Mouse (Mus musculus) liver, embryonic 14.5 days (tissue): ENCODE data around the gene Slc45a3. TPM values are rescaled to one million over a fixed set of nuclear protein-coding genes. Genes with fewer than 3 reads are reported as not detected.
A peak's percentile ranks its signal among the peaks of the same experiment; 100 is the strongest.

Source experiments
- ATAC-seq: fragments of 200-750 bp; cut with Nextera tagmentation; 2 replicates; pipeline ENCODE4 v1.8.0; 2017; ENCODE audit warnings: moderate number of reproducible peaks, mild to moderate bottlenecking, moderate library complexity; ENCODE audit not compliant: insufficient read depth
- DNase-seq, 3 experiments: peaks; one replicate each; pipeline ENCODE4 v3.0.0-alpha.2; 2012 to 2013; ENCODE audit warnings: low read depth in 3 of 3, low spot score in 3 of 3
- H3K27ac ChIP-seq: fragments of 300-500 bp; sonication (generic); 2 replicates; pipeline ENCODE4 v1.5.1; 2014; ENCODE audit warnings: moderate library complexity, mild to moderate bottlenecking, control low read depth, inconsistent platforms
- H3K27me3 ChIP-seq: fragments of 300-500 bp; sonication (generic); 2 replicates; pipeline ENCODE4 v1.6.1; 2014; ENCODE audit warnings: mild to moderate bottlenecking, low read length, moderate library complexity; ENCODE audit not compliant: control insufficient read depth, insufficient read depth
- H3K36me3 ChIP-seq: fragments of 300-500 bp; sonication (generic); replicated peaks from 2 replicates; pipeline ENCODE4 v1.6.1; 2014; ENCODE audit warnings: low read depth; ENCODE audit not compliant: control insufficient read depth, insufficient read depth
- H3K4me1 ChIP-seq, 2 experiments: fragments of 200-500 bp in 1 of 2; fragments of 300-500 bp in 1 of 2; sonication (generic) in 1 of 2; replicated peaks; 2 replicates each; pipeline ENCODE4 v1.6.1; 2012 to 2014; ENCODE audit warnings: antibody characterized with exemption in 1 of 2, inconsistent platforms in 1 of 2, low read length in 1 of 2; ENCODE audit not compliant: control insufficient read depth in 2 of 2, insufficient read depth in 2 of 2
- H3K4me2 ChIP-seq: fragments of 300-500 bp; sonication (generic); 2 replicates; pipeline ENCODE4 v1.6.1; 2014; ENCODE audit warnings: low read depth, mild to moderate bottlenecking, control low read depth, moderate library complexity
- H3K4me3 ChIP-seq, 2 experiments: fragments of 200-500 bp in 1 of 2; fragments of 300-500 bp in 1 of 2; sonication (generic) in 1 of 2; 2 replicates each; pipeline ENCODE4 v1.5.1; 2012 to 2014; ENCODE audit warnings: low read depth in 2 of 2, low read length in 2 of 2, mild to moderate bottlenecking in 2 of 2, control low read depth in 1 of 2, inconsistent platforms in 1 of 2, moderate library complexity in 1 of 2; ENCODE audit not compliant: insufficient read depth in 1 of 2
- H3K9ac ChIP-seq: fragments of 300-500 bp; sonication (generic); replicated peaks from 2 replicates; pipeline ENCODE4 v1.6.1; 2014; ENCODE audit warnings: mild to moderate bottlenecking, control low read depth, moderate library complexity
- H3K9me3 ChIP-seq: fragments of 300-500 bp; sonication (generic); 2 replicates; pipeline ENCODE4 v1.6.1; 2016; ENCODE audit warnings: low read length, mixed read lengths; ENCODE audit not compliant: control insufficient read depth
- CTCF ChIP-seq: IDR thresholded peaks from 2 replicates; pipeline ENCODE4 v1.5.1; 2016; ENCODE audit warnings: antibody characterized with exemption, low read depth, control low read depth
- EP300 ChIP-seq: IDR thresholded peaks from 2 replicates; pipeline ENCODE4 v1.6.1; 2016; ENCODE audit warnings: antibody characterized with exemption, low read depth
- WGBS: fragments of 180-500 bp; shearing (Covaris S2); extraction: QIAGEN DNeasy Blood & Tissue Kit; methylation state at CpG from one replicate; pipeline ENCODE4 v1.1.7; 2014; ENCODE audit not compliant: insufficient replicate concordance; 5-methylcytosine and 5-hydroxymethylcytosine counted together
- polyA plus RNA-seq, 2 experiments: library from polyadenylated mRNA; depleted of rRNA in 1 of 2; stranded (reverse) in 1 of 2; unstranded in 1 of 2; fragments of >200 nt; fragmentation: Nextera tagmentation in 1 of 2; extraction: Ambion mirVana in 1 of 2; gene quantifications; 2 replicates each; pipeline versions ENCODE4 v1.2.1 to v1.2.3; 2012 to 2014

The Slc45a3 gene
- polyA plus RNA-seq, 2 experiments = 1.8 to 1.9 TPM

DNA sequence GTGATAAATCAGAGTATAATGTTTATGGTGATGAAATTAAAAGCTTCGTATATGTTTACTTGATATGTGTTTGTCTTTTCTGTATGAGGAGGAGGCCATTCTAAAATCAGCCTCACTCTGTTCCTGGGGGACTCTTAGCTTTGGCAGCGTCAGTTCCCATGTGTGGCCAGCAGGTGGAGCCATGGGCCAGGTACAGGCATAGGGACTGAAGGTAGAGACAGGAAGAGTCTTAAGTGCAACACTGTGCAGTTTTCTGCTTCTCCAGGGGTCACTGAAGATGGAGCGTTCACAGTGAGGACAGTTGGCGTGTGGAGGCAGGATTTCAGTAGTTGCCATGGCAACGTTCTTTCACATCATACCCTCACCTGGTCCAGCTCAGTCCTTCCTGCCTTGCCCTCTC lies 20.1 kb downstream of the Slc45a3 start:
- 4% methylated on average over 5 of the region's 5 CpGs for WGBS
- DNase-seq (peak; percentile 30 to 54 (median 45)), ATAC-seq (no peak)
- H3K27ac ChIP-seq = no peak overlapping the region
- TF ChIP-seq EP300 (no peak), CTCF (peak; percentile 98)
- no peaks in the 10 kb centered on the region for H3K27me3 ChIP-seq
- no peak overlapping the region for H3K4me2 ChIP-seq
- H3K36me3 ChIP-seq = no peaks in the 10 kb centered on the region
- no peak overlapping the region for H3K4me3 ChIP-seq
- no peaks in the 10 kb centered on the region for H3K4me1 ChIP-seq
- no peaks in the 10 kb centered on the region for H3K9me3 ChIP-seq
- no peak overlapping the region for H3K9ac ChIP-seq

DNA sequence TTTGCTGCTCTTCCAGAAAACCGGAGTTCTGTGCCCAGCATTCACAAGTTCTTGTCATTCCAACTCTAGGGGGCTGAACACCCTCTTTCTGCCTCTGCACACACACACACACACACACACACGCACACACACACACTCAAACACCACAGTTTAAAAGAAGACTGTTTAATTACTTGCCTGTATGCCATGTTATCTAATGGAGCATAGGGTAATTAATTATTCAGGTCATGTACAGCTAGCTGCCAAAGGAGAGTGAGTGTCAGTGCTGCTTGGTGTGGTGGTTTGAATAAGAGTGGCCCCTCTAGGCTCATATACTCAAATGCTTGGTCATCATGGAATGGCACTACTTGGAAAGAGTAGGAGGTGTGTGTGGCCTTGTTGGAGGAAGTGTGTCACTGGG lies 21.0 kb downstream of the Slc45a3 start:
- 60% methylated on average over 2 of the region's 2 CpGs for WGBS
- no peak for ATAC-seq

DNA sequence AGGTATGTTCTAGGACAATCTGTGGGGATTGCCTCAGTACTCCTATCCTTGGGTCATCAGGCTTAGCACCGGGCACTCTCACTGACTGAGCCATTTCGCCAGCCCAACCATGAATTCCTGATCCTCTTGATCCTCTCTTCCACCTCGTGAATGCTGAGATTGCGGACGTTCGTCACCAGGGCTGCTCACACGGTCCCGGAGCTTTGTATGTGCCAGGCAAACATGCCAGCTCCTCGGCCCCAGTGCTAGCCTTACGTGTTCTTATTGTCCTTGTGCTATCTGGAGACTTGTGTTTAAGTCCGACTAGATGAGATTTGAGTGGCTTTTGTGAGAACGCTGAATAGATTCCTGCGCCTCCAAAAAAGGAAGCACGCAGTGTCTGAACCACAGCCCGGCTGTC lies 24.7 kb downstream of the Slc45a3 start:
- 62% methylated on average over 15 of the region's 15 CpGs for WGBS
- H3K9ac ChIP-seq = no peak overlapping the region
- TF ChIP-seq EP300 (no peak), CTCF (no peak)
- H3K9me3 ChIP-seq = no peaks in the 10 kb centered on the region
- H3K36me3 ChIP-seq = no peaks in the 10 kb centered on the region
- ATAC-seq (no peak), DNase-seq (no peak)
- no peak overlapping the region for H3K4me2 ChIP-seq
- no peak overlapping the region for H3K4me3 ChIP-seq
- no peak overlapping the region for H3K27ac ChIP-seq
- H3K27me3 ChIP-seq = no peaks in the 10 kb centered on the region
- no peaks in the 10 kb centered on the region; a peak in 1 of 4 replicates for H3K4me1 ChIP-seq

More for the DNA sequence above, 21.0 kb downstream of the Slc45a3 start:
- DNase-seq = no peak
- Histone ChIP-seq H3K4me2 (no peak overlapping the region), H3K9me3 (no peaks in the 10 kb centered on the region), H3K27me3 (no peaks in the 10 kb centered on the region), H3K36me3 (no peaks in the 10 kb centered on the region), H3K27ac (no peak overlapping the region), H3K4me1 (no peaks in the 10 kb centered on the region), H3K4me3 (no peak overlapping the region), H3K9ac (no peak overlapping the region)
- TF ChIP-seq EP300 (no peak), CTCF (no peak)

DNA sequence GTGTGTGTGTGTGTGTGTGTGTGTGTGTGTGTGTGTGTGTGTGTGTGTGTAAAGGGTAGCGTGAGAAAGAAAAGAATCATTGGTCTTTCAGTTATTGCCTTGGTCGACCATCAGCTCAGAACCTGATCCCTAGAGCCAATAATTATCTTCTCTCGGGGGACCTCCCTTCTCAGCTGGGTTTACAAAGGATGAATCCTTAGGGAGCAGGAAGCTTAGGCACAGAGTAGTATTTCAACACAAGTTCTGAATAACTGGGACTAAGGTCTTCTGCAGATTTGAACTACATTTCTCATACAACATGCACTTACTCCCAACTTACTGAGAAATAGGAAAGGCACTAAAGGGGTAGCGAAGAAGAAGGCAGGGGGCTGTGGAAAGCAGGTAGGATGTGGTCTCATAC lies 26.7 kb downstream of the Slc45a3 start:
- Histone ChIP-seq H3K36me3 (no peaks in the 10 kb centered on the region), H3K4me1 (no peaks in the 10 kb centered on the region; a peak in 1 of 4 replicates), H3K27ac (no peak overlapping the region), H3K9me3 (no peaks in the 10 kb centered on the region), H3K9ac (no peak overlapping the region), H3K27me3 (no peaks in the 10 kb centered on the region), H3K4me3 (no peak overlapping the region), H3K4me2 (no peak overlapping the region)
- ATAC-seq (no peak), DNase-seq (no peak)
- WGBS = 78% methylated on average over 4 of the region's 4 CpGs
- TF ChIP-seq EP300 (no peak), CTCF (no peak)

DNA sequence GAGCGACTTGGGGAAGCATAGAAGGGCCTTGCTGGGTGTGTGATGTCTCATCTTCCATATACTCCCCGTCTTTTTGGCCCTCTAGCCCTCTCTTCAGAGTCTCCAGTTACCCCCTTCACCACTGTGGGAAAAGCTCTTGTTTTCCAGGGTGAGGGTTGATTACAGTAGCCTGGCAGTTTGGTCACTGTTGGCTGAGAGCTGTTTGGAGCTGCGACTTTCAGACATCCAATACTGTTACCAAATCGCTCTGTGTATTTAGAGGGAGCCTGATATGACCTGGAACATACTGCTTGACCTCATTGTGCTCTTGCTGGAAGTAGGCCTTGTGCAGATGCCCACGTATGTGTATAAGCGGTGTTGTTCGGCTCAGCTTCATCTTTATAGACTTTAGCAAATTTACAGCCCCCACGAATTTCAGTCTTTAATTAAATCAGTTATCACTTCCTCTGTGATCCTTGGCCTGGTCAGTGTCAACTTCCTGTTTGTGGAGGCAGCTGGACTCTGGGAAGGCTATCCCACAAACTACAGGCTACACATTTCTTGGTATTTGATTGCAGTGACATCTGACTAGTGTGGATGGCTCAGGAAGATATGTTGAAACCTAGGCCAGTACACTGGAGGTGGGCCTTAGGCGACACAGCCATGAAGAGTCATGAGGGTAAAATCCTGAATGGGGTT lies 27.5 kb downstream of the Slc45a3 start:
- Histone ChIP-seq H3K27ac (no peak overlapping the region), H3K9me3 (no peaks in the 10 kb centered on the region), H3K36me3 (no peaks in the 10 kb centered on the region), H3K4me1 (no peaks in the 10 kb centered on the region; a peak in 1 of 4 replicates), H3K9ac (no peak overlapping the region), H3K4me3 (no peak overlapping the region), H3K27me3 (no peaks in the 10 kb centered on the region), H3K4me2 (no peak overlapping the region)
- 61% methylated on average over 9 of the region's 9 CpGs for WGBS
- DNase-seq (no peak), ATAC-seq (no peak)
- TF ChIP-seq EP300 (no peak), CTCF (no peak)
